Mouse (Mus musculus) midbrain, embryonic 11.5 days (tissue): ENCODE results near the gene Oas1d. TPM values are rescaled to one million over a fixed set of nuclear protein-coding genes. Genes with fewer than 3 reads are reported as not detected.
"Not testable (repeated sequence)": the region's sequence is repeated elsewhere in the genome, so short reads cannot be mapped to it uniquely, and the experiment has no call there.

Experiments
- ATAC-seq: fragments of 200-750 bp; cut with Nextera tagmentation; 2 replicates; pipeline ENCODE4 v1.8.0; 2017; ENCODE audit warnings: moderate TSS enrichment, moderate library complexity; ENCODE audit not compliant: low FRiP score
- DNase-seq: peaks from one replicate; pipeline ENCODE4 v3.0.0; 2015; ENCODE audit warnings: low spot score; ENCODE audit errors: missing footprints
- H3K27ac ChIP-seq: fragments of 300-500 bp; sonication (generic); 2 replicates; pipeline ENCODE4 v1.5.1; 2014; ENCODE audit warnings: low read depth, low read length
- H3K27me3 ChIP-seq: fragments of 300-500 bp; sonication (generic); 2 replicates; pipeline ENCODE4 v1.6.1; 2014; ENCODE audit warnings: mild to moderate bottlenecking, low read length, moderate library complexity, mixed read lengths; ENCODE audit not compliant: control insufficient read depth, insufficient read depth
- H3K36me3 ChIP-seq: fragments of 300-500 bp; sonication (generic); 2 replicates; pipeline ENCODE4 v1.6.1; 2014; ENCODE audit warnings: mild to moderate bottlenecking, low read length, moderate library complexity, mixed read lengths; ENCODE audit not compliant: control insufficient read depth, insufficient read depth
- H3K4me1 ChIP-seq: fragments of 300-500 bp; sonication (generic); 2 replicates; pipeline ENCODE4 v1.6.1; 2014; ENCODE audit warnings: low read length; ENCODE audit not compliant: control insufficient read depth, insufficient read depth
- H3K4me2 ChIP-seq: fragments of 300-500 bp; sonication (generic); 2 replicates; pipeline ENCODE4 v1.6.1; 2014; ENCODE audit warnings: mild to moderate bottlenecking, moderate library complexity
- H3K4me3 ChIP-seq: fragments of 300-500 bp; sonication (generic); 2 replicates; pipeline ENCODE4 v1.5.1; 2014; ENCODE audit warnings: low read depth, low read length
- H3K9ac ChIP-seq: fragments of 300-500 bp; sonication (generic); 2 replicates; pipeline ENCODE4 v1.6.1; 2014; ENCODE audit warnings: low read length
- H3K9me3 ChIP-seq: fragments of 300-500 bp; sonication (generic); 2 replicates; pipeline ENCODE4 v1.6.1; 2016; ENCODE audit warnings: low read length; ENCODE audit not compliant: control insufficient read depth
- WGBS: fragments of 180-500 bp; shearing (Covaris S2); extraction: QIAGEN DNeasy Blood & Tissue Kit; methylation state at CpG from one replicate; pipeline ENCODE4 v1.1.7; 2014; 5-methylcytosine and 5-hydroxymethylcytosine counted together
- polyA plus RNA-seq: library from polyadenylated mRNA; unstranded; fragments of >200 nt; fragmentation: Nextera tagmentation; extraction: Ambion mirVana; gene quantifications from 2 replicates; pipeline ENCODE4 v1.2.1, GENCODE M21; 2014

The Oas1d gene
- polyA plus RNA-seq, 1 experiment from 2014 or later: not detected

- H3K27me3 ChIP-seq, DNase-seq, H3K9me3 ChIP-seq, H3K4me3 ChIP-seq, H3K36me3 ChIP-seq, H3K27ac ChIP-seq, H3K4me1 ChIP-seq, H3K9ac ChIP-seq, H3K4me2 ChIP-seq, ATAC-seq: not testable (repeated sequence)
- 73% methylated on average over 2 of the region's 2 CpGs for WGBS
Observed at GRCm38 (mm10) chr5:120919156-120919935, 5.0 kb downstream of the Oas1d start.

- Histone ChIP-seq H3K4me2 (no peak overlapping the region), H3K4me3 (no peak overlapping the region), H3K4me1 (no peaks in the 10 kb centered on the region), H3K27ac (no peak overlapping the region), H3K36me3 (no peaks in the 10 kb centered on the region), H3K9ac (no peak overlapping the region), H3K27me3 (no peaks in the 10 kb centered on the region), H3K9me3 (no peaks in the 10 kb centered on the region)
- ATAC-seq (no peak), DNase-seq (no peak)
- 79% methylated on average over 3 of the region's 3 CpGs for WGBS
Observed at GRCm38 (mm10) chr5:120920296-120920695, 6.0 kb downstream of the Oas1d start.

DNA sequence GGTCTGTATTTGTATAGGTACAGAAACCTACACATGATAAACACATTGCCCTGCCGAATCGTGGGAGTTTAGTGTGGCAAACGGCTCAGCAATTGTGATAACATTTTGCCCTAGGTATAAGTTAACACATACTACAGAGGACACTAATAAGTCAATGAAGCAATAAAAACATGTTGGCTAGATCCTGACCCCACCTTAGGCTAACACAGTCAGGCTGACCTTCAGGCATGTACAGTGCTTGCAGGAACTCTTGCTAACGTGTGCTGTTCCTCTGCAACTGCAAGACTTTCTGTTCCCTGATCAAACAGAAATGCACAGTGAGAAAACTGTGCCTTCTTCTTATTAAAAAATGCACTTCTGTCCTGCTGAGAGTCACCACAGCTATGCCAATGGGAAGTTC, 9.6 kb downstream of the Oas1d start:
- H3K9me3 ChIP-seq: no peaks in the 10 kb centered on the region

DNA sequence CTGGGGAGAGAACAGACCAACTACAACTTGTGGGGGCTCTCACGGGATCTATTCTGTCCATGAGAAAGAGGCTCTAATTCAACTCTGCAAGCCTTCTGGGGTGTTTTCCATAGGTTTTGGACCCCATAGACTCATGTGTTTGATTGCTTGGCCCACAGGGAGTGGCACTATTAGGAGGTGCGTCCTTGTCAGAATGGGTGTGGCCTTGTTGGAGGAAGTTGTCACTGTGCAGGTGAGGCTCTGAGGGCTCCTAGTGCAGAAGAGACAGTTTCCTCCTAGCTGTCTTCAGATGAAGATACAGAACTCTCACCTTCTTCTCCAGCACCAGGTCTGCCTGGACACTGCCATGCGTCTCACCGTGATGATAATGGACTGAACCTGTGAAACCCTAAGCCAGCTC, 10.2 kb downstream of the Oas1d start:
- not testable (repeated sequence) for H3K27ac ChIP-seq, H3K4me2 ChIP-seq, H3K27me3 ChIP-seq, ATAC-seq, H3K9me3 ChIP-seq, H3K4me1 ChIP-seq, H3K36me3 ChIP-seq, H3K9ac ChIP-seq, DNase-seq, H3K4me3 ChIP-seq
- WGBS: 84% methylated on average over 4 of the region's 4 CpGs

More for the DNA sequence above, 9.6 kb downstream of the Oas1d start:
- Histone ChIP-seq H3K27ac (no peak overlapping the region), H3K4me3 (no peak overlapping the region), H3K9ac (no peak overlapping the region), H3K27me3 (no peaks in the 10 kb centered on the region), H3K36me3 (no peaks in the 10 kb centered on the region), H3K4me2 (no peak overlapping the region), H3K4me1 (no peaks in the 10 kb centered on the region)
- WGBS: 87% methylated on average over 4 of the region's 4 CpGs
- ATAC-seq: no peak
- no peak for DNase-seq

GRCm38 (mm10) chr5:120926311-120926710, 12.0 kb downstream of the Oas1d start:
- not testable (repeated sequence) for H3K4me2 ChIP-seq, H3K4me1 ChIP-seq, H3K4me3 ChIP-seq, DNase-seq, H3K27me3 ChIP-seq, ATAC-seq, H3K27ac ChIP-seq, H3K36me3 ChIP-seq, H3K9me3 ChIP-seq, H3K9ac ChIP-seq
- WGBS: 74% methylated on average over 2 of the region's 2 CpGs

GRCm38 (mm10) chr5:120927036-120927435, 12.7 kb downstream of the Oas1d start:
- Histone ChIP-seq H3K27ac (no peak overlapping the region), H3K36me3 (no peaks in the 10 kb centered on the region), H3K4me3 (no peak overlapping the region), H3K4me1 (no peaks in the 10 kb centered on the region), H3K4me2 (no peak overlapping the region), H3K27me3 (no peaks in the 10 kb centered on the region), H3K9ac (no peak overlapping the region), H3K9me3 (no peaks in the 10 kb centered on the region)
- ATAC-seq (no peak), DNase-seq (no peak)
- 8% methylated on average over 1 of the region's 1 CpGs for WGBS

- no peaks in the 10 kb centered on the region for H3K4me1 ChIP-seq
- H3K9me3 ChIP-seq: no peaks in the 10 kb centered on the region
- H3K4me3 ChIP-seq: no peak overlapping the region
- no peak overlapping the region for H3K27ac ChIP-seq
- DNase-seq (no peak), ATAC-seq (no peak)
- H3K4me2 ChIP-seq: no peak overlapping the region
- no peak overlapping the region for H3K9ac ChIP-seq
- WGBS: 14% methylated on average over 5 of the region's 5 CpGs
- H3K36me3 ChIP-seq: no peaks in the 10 kb centered on the region
- no peaks in the 10 kb centered on the region for H3K27me3 ChIP-seq
Observed at GRCm38 (mm10) chr5:120933966-120934365, 19.6 kb downstream of the Oas1d start.

DNA sequence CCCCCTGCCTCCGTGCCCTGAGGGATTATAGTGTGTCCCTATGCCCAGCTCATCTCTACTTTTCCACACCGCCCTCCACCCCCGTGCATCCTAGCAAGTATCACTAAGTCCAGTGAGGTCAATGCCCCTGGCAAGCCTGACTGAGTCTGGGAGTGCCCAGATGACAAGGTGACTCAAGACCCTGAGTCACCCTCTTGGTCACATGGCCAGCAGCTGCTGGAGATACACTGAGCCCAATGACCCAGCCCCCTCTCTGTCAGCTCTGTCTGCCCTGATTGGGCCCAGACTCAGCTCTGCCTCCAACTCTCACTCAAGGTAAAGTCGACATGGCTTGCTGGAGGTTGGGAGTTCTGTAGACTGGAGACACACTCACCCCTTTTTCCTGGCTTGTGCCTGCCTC, 23.5 kb downstream of the Oas1d start:
- no peak overlapping the region for H3K4me3 ChIP-seq
- ATAC-seq (no peak), DNase-seq (no peak)
- no peak overlapping the region for H3K4me2 ChIP-seq
- no peaks in the 10 kb centered on the region for H3K4me1 ChIP-seq
- H3K27ac ChIP-seq: no peak overlapping the region
- WGBS: 77% methylated on average over 4 of the region's 4 CpGs
- H3K9ac ChIP-seq: no peak overlapping the region
- no peaks in the 10 kb centered on the region for H3K9me3 ChIP-seq
- no peaks in the 10 kb centered on the region for H3K27me3 ChIP-seq
- no peaks in the 10 kb centered on the region for H3K36me3 ChIP-seq

GRCm38 (mm10) chr5:120938586-120938985, 24.2 kb downstream of the Oas1d start:
- Histone ChIP-seq H3K36me3 (no peaks in the 10 kb centered on the region), H3K4me1 (no peaks in the 10 kb centered on the region), H3K9me3 (no peaks in the 10 kb centered on the region), H3K27ac (no peak overlapping the region), H3K9ac (no peak overlapping the region), H3K4me3 (no peak overlapping the region), H3K4me2 (no peak overlapping the region), H3K27me3 (no peaks in the 10 kb centered on the region)
- 49% methylated on average over 8 of the region's 8 CpGs for WGBS
- no peak for ATAC-seq
- no peak for DNase-seq
